Mouse (Mus musculus) intestine, embryonic 16.5 days (tissue): Measurements from ENCODE around the gene Tasp1. TPM values are rescaled to one million over a fixed set of nuclear protein-coding genes. Genes with fewer than 3 reads are reported as not detected.

Source experiments
- polyA plus RNA-seq: library from polyadenylated mRNA; unstranded; fragments of >200 nt; fragmentation: Nextera tagmentation; extraction: Ambion mirVana; gene quantifications from 2 replicates; pipeline ENCODE4 v1.2.1, GENCODE M21; 2015

Tasp1 gene
- polyA plus RNA-seq, 1 experiment from 2014 or later: 17.9 TPM

Other genes starting within 250 kb of the Tasp1 start
- gene Gm17374, start 85.2 kb upstream of the Tasp1 start, polyA plus RNA-seq: not detected in 2 replicates
- 16.9 and 21.9 TPM in 2 replicates for gene Esf1, start 103.8 kb upstream of the Tasp1 start, polyA plus RNA-seq
- 22.2 and 25.0 TPM in 2 replicates for gene Ndufaf5, start 103.8 kb upstream of the Tasp1 start, polyA plus RNA-seq